Mouse (Mus musculus) heart, embryonic 15.5 days (tissue): ENCODE data around the gene Nfkbie. TPM values are rescaled to one million over a fixed set of nuclear protein-coding genes. Genes with fewer than 3 reads are reported as not detected.

Experiments used
- ATAC-seq: fragments of 200-750 bp; cut with Nextera tagmentation; replicated peaks from 2 replicates; pipeline ENCODE4 v1.8.0; 2017; ENCODE audit warnings: low read depth, moderate TSS enrichment; ENCODE audit not compliant: insufficient number of reproducible peaks, insufficient read depth, low FRiP score
- H3K27ac ChIP-seq: fragments of 300-500 bp; sonication (generic); 2 replicates; pipeline ENCODE4 v1.5.1; 2015; ENCODE audit warnings: mild to moderate bottlenecking, inconsistent platforms
- H3K27me3 ChIP-seq: fragments of 300-500 bp; sonication (generic); 2 replicates; pipeline ENCODE4 v1.6.1; 2015; ENCODE audit warnings: inconsistent platforms
- H3K36me3 ChIP-seq: fragments of 300-500 bp; sonication (generic); 2 replicates; pipeline ENCODE4 v1.6.1; 2015; ENCODE audit warnings: mild to moderate bottlenecking, inconsistent platforms
- H3K4me1 ChIP-seq: fragments of 300-500 bp; sonication (generic); replicated peaks from 2 replicates; pipeline ENCODE4 v1.6.1; 2015; ENCODE audit warnings: inconsistent platforms
- H3K4me2 ChIP-seq: fragments of 300-500 bp; sonication (generic); 2 replicates; pipeline ENCODE4 v1.6.1; 2015; ENCODE audit warnings: inconsistent platforms, mild to moderate bottlenecking, moderate library complexity
- H3K4me3 ChIP-seq: fragments of 300-500 bp; sonication (generic); 2 replicates; pipeline ENCODE4 v1.5.1; 2015; ENCODE audit warnings: mild to moderate bottlenecking, inconsistent platforms
- H3K9ac ChIP-seq: fragments of 300-500 bp; sonication (generic); 2 replicates; pipeline ENCODE4 v1.6.1; 2015; ENCODE audit warnings: mild to moderate bottlenecking, inconsistent platforms
- H3K9me3 ChIP-seq: fragments of 300-500 bp; sonication (generic); replicated peaks from 2 replicates; pipeline ENCODE4 v1.6.1; 2016; ENCODE audit warnings: inconsistent platforms
- WGBS: fragments of 180-500 bp; shearing (Covaris S2); methylation state at CpG from one replicate; pipeline ENCODE4 v1.1.7; 2015; ENCODE audit warnings: mixed read lengths; 5-methylcytosine and 5-hydroxymethylcytosine counted together
- polyA plus RNA-seq: library from polyadenylated mRNA; unstranded; fragments of >200 nt; fragmentation: Nextera tagmentation; extraction: Ambion mirVana; gene quantifications from 2 replicates; pipeline ENCODE4 v1.2.1, GENCODE M21; 2015

Gene Nfkbie
- polyA plus RNA-seq, 1 experiment from 2014 or later: 3.0 TPM

GRCm38 (mm10) chr17:45592606-45593431 lies 37.3 kb downstream of the Nfkbie start:
- Histone ChIP-seq H3K9ac (peak overlapping the region; percentile 85), H3K27me3 (no peaks in the 10 kb centered on the region; the same call in 1 of the 2 replicates), H3K4me3 (peak overlapping the region; percentile 76), H3K27ac (peak overlapping the region; percentile 84), H3K36me3 (peaks cover 19% of the 10 kb centered on the region; the same call in 1 of the 2 replicates), H3K4me2 (peak overlapping the region; percentile 99), H3K9me3 (no peaks in the 10 kb centered on the region), H3K4me1 (peaks cover 64% of the 10 kb centered on the region)
- ATAC-seq: no peak
- 37% methylated on average over 8 of the region's 8 CpGs for WGBS

DNA sequence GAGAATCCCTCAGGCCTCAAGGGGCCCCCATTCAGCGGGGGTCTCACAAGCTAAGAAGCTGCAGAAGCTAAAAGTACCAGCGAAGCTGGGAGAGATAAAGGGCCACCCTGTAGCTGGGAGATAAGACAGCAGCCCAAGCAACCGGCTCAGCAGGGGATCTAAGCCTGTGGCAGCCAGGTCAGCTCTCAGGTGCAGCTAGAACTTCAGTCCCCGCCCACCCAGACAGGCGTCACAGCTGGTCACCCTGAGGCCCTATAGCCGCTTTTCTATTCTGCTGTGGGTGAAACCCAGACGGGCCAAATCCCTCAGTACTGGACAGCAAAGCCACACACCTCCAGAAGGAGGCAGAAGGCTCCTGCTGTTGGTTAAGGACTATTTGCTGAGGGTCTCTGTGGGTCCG lies 38.0 kb downstream of the Nfkbie start:
- Histone ChIP-seq H3K4me1 (peaks cover 67% of the 10 kb centered on the region), H3K27me3 (no peaks in the 10 kb centered on the region; the same call in 1 of the 2 replicates), H3K9ac (peak overlapping the region; percentile 85), H3K4me3 (peak overlapping the region; percentile 76), H3K9me3 (no peaks in the 10 kb centered on the region), H3K36me3 (peaks cover 15% of the 10 kb centered on the region; the same call in 1 of the 2 replicates), H3K27ac (peak overlapping the region; percentile 84; the same call in 1 of the 2 replicates), H3K4me2 (peak overlapping the region; percentile 99)
- 33% methylated on average over 8 of the region's 8 CpGs for WGBS
- no peak for ATAC-seq

- ATAC-seq: no peak
- no peak overlapping the region for H3K27ac ChIP-seq
- peaks cover 9% of the 10 kb centered on the region; the same call in 1 of the 2 replicates for H3K36me3 ChIP-seq
- H3K9me3 ChIP-seq: no peaks in the 10 kb centered on the region
- peaks cover 69% of the 10 kb centered on the region for H3K4me1 ChIP-seq
- no peaks in the 10 kb centered on the region; the same call in 1 of the 2 replicates for H3K27me3 ChIP-seq
- whole genome bisulfite sequencing: 46% methylated on average over 8 of the region's 8 CpGs
- H3K4me2 ChIP-seq: peak overlapping the region; percentile 99
- H3K4me3 ChIP-seq: peak overlapping the region; percentile 76
- peak overlapping the region; percentile 85; the same call in 1 of the 2 replicates for H3K9ac ChIP-seq
Observed at GRCm38 (mm10) chr17:45594195-45594594, 38.7 kb downstream of the Nfkbie start.

- Histone ChIP-seq H3K4me1 (peaks cover 76% of the 10 kb centered on the region), H3K9ac (peak overlapping the region; percentile 85), H3K27ac (peak overlapping the region; percentile 75), H3K36me3 (no peaks in the 10 kb centered on the region), H3K4me3 (peak overlapping the region; percentile 76), H3K27me3 (no peaks in the 10 kb centered on the region; the same call in 1 of the 2 replicates), H3K4me2 (peak overlapping the region; percentile 99), H3K9me3 (no peaks in the 10 kb centered on the region)
- peak; percentile 67 for ATAC-seq
- under 1% methylated on average over 58 of the region's 58 CpGs for WGBS
Observed at GRCm38 (mm10) chr17:45594881-45595735, 39.6 kb downstream of the Nfkbie start.

DNA sequence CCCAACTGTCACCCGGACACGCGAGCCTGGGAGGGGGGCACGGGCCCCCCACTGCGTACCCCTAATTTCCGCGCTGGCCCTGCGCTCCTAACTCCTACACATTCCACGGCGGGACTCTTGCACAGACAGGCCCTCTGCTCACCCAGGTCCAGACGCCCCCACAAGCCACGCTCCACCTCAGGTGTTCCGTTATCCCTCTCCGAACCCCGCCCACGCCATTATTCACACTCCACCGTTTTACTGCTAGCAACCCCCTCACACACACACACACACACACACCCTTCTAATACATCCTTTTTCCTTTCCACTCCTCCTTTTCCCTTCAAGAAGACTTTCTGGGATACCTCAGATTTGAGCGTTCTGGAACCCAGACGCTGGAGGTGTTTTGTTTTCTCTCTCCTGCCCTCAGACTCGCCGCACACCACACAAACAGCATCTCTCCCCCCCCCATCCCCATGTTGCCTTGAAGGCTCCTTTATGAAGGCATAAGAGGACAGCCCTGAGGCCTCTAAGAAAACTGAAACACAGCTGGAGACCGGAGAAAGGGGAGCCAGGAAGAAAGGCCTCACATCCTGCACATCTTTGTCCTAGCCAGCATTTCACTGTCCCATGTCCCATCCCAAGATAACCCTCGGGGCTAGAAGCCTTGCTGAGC lies 40.4 kb downstream of the Nfkbie start:
- peak overlapping the region; percentile 76 for H3K4me3 ChIP-seq
- H3K4me1 ChIP-seq: peaks cover 76% of the 10 kb centered on the region
- no peaks in the 10 kb centered on the region for H3K9me3 ChIP-seq
- peak overlapping the region; percentile 99 for H3K4me2 ChIP-seq
- no peak for ATAC-seq
- WGBS: 15% methylated on average over 23 of the region's 23 CpGs
- H3K36me3 ChIP-seq: no peaks in the 10 kb centered on the region
- peak overlapping the region; percentile 85 for H3K9ac ChIP-seq
- peak overlapping the region; percentile 75 for H3K27ac ChIP-seq
- H3K27me3 ChIP-seq: peaks cover 5% of the 10 kb centered on the region; the same call in 1 of the 2 replicates

DNA sequence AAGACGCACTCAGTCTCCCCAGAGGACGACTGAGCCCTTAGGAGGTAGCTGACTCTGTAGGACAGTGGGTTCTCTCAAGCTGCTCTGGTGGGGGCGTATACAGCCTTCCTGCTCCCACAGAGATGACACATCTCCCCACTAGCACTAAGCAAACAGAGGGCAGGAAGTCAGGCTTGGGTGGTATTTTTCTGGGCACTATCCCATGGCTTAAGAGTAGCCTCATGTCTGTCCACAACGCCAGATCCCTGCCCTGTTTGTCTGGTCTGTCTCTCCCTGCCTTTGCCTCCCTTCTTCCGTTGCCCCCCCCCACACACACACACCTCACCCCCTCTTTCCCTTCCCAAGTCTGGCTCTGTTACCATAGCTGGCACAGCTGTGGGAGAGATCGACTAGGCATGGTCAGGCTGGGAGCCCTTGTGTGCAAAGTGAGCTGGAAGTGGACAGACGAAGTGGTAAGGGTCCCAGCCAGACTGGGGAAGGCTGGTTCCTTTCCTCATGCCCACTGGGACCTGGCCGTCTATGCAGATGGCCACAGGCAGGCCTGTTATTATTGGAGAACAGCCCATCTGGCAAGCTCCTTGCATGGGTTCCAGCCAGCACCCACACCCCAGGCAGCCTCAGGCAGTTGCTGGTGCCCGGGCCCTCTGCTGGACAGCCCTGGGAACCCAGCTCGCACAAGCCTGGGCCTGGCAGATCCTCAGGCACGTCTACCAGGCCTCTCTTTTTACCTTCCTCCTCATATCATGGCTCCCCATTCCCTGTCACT lies 41.3 kb downstream of the Nfkbie start:
- ATAC-seq: peak; percentile 59
- Histone ChIP-seq H3K27me3 (peaks cover 10% of the 10 kb centered on the region; the same call in 1 of the 2 replicates), H3K4me3 (no peak overlapping the region), H3K4me2 (peak overlapping the region; percentile 12; the same call in 1 of the 2 replicates), H3K9me3 (no peaks in the 10 kb centered on the region), H3K4me1 (peaks cover 75% of the 10 kb centered on the region), H3K27ac (peak overlapping the region; percentile 75), H3K9ac (no peak overlapping the region), H3K36me3 (no peaks in the 10 kb centered on the region)
- WGBS: 34% methylated on average over 11 of the region's 11 CpGs

- no peak for ATAC-seq
- Histone ChIP-seq H3K27me3 (peaks cover 13% of the 10 kb centered on the region; the same call in 1 of the 2 replicates), H3K4me2 (no peak overlapping the region), H3K36me3 (no peaks in the 10 kb centered on the region), H3K9ac (no peak overlapping the region), H3K4me3 (no peak overlapping the region), H3K9me3 (no peaks in the 10 kb centered on the region), H3K4me1 (peaks cover 69% of the 10 kb centered on the region), H3K27ac (no peak overlapping the region)
- WGBS: 47% methylated on average over 3 of the region's 3 CpGs
Observed at GRCm38 (mm10) chr17:45597787-45598186, 42.3 kb downstream of the Nfkbie start.

DNA sequence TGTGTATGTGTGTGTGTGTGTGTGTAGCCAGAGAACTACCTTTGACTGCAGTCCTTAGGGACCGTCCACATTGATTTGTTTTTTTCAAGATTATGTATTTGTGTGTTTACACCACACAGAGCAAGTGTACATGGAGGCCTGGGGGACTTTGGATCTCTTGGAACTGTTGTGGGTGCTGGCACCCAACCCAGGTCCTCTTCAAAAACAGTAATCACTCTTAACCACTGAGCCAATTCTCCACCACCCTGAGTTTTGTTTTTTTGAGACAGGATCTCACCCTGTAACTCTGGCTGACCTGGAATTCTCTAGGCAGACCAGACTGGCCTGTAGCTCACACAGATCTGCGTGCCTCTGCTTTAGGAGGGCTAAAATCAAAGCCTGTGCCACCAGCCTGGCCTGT lies 42.9 kb downstream of the Nfkbie start:
- Histone ChIP-seq H3K36me3 (no peaks in the 10 kb centered on the region), H3K9ac (no peak overlapping the region), H3K9me3 (no peaks in the 10 kb centered on the region), H3K27me3 (peaks cover 13% of the 10 kb centered on the region; the same call in 1 of the 2 replicates), H3K4me1 (peaks cover 63% of the 10 kb centered on the region), H3K4me3 (no peak overlapping the region), H3K27ac (no peak overlapping the region), H3K4me2 (no peak overlapping the region)
- WGBS: 92% methylated on average over 2 of the region's 2 CpGs
- ATAC-seq: no peak

GRCm38 (mm10) chr17:45598891-45599290 lies 43.4 kb downstream of the Nfkbie start:
- Histone ChIP-seq H3K27me3 (0 out of 2 replicates have a peak, but pooled peaks cover 13% of the 10 kb centered on the region), H3K4me1 (peaks cover 58% of the 10 kb centered on the region), H3K9ac (peak overlapping the region; percentile 60; the same call in 1 of the 2 replicates), H3K36me3 (no peaks in the 10 kb centered on the region), H3K9me3 (no peaks in the 10 kb centered on the region), H3K4me2 (peak overlapping the region; percentile 85), H3K27ac (no peak overlapping the region), H3K4me3 (peak overlapping the region; percentile 49)
- no peak for ATAC-seq
- WGBS: 47% methylated on average over 3 of the region's 3 CpGs
